Mouse (Mus musculus) limb, embryonic 14.5 days (tissue): ENCODE data around the gene Gne. TPM values are rescaled to one million over a fixed set of nuclear protein-coding genes. Genes with fewer than 3 reads are reported as not detected.

Experiments
- ATAC-seq: fragments of 200-750 bp; cut with Nextera tagmentation; 2 replicates; pipeline ENCODE4 v1.8.0; 2017; ENCODE audit warnings: low read depth, moderate number of reproducible peaks, moderate TSS enrichment; ENCODE audit not compliant: low FRiP score
- DNase-seq: peaks from one replicate; pipeline ENCODE4 v3.0.0-alpha.2; 2015; ENCODE audit warnings: low spot score
- H3K27ac ChIP-seq: fragments of 300-500 bp; sonication (generic); replicated peaks from 2 replicates; pipeline ENCODE4 v1.5.1; 2014; ENCODE audit warnings: low read depth, mild to moderate bottlenecking, low read length, moderate library complexity, mixed read lengths
- H3K27me3 ChIP-seq: fragments of 300-500 bp; sonication (generic); 2 replicates; pipeline ENCODE4 v1.6.1; 2014; ENCODE audit warnings: low read length, mixed read lengths; ENCODE audit not compliant: control insufficient read depth, insufficient read depth
- H3K36me3 ChIP-seq: fragments of 300-500 bp; sonication (generic); 2 replicates; pipeline ENCODE4 v1.6.1; 2014; ENCODE audit warnings: mild to moderate bottlenecking, low read length, moderate library complexity, mixed read lengths; ENCODE audit not compliant: control insufficient read depth, insufficient read depth
- H3K4me1 ChIP-seq: fragments of 300-500 bp; sonication (generic); 2 replicates; pipeline ENCODE4 v1.6.1; 2014; ENCODE audit warnings: antibody characterized with exemption, low read length, mixed read lengths; ENCODE audit not compliant: control insufficient read depth, insufficient read depth
- H3K4me2 ChIP-seq: fragments of 300-500 bp; sonication (generic); replicated peaks from 2 replicates; pipeline ENCODE4 v1.6.1; 2014; ENCODE audit warnings: low read depth, mild to moderate bottlenecking, low read length, moderate library complexity; ENCODE audit not compliant: severe bottlenecking
- H3K4me3 ChIP-seq: fragments of 300-500 bp; sonication (generic); replicated peaks from 2 replicates; pipeline ENCODE4 v1.5.1; 2014; ENCODE audit warnings: low read length
- H3K9ac ChIP-seq: fragments of 300-500 bp; sonication (generic); 2 replicates; pipeline ENCODE4 v1.6.1; 2014; ENCODE audit warnings: mild to moderate bottlenecking, low read depth, low read length, moderate library complexity; ENCODE audit not compliant: severe bottlenecking
- H3K9me3 ChIP-seq: fragments of 300-500 bp; sonication (generic); 2 replicates; pipeline ENCODE4 v1.6.1; 2016; ENCODE audit warnings: low read length; ENCODE audit not compliant: control insufficient read depth
- POLR2A ChIP-seq: fragments of 200-500 bp; IDR thresholded peaks from 2 replicates; pipeline ENCODE4 v1.8.0; 2012; ENCODE audit warnings: inconsistent platforms, mild to moderate bottlenecking, moderate library complexity, borderline replicate concordance; ENCODE audit not compliant: insufficient read depth, insufficient read length; ENCODE audit errors: extremely low read depth
- WGBS: fragments of 180-500 bp; shearing (Covaris S2); extraction: QIAGEN DNeasy Blood & Tissue Kit; methylation state at CpG from one replicate; pipeline ENCODE4 v1.1.7; 2014; 5-methylcytosine and 5-hydroxymethylcytosine counted together
- polyA plus RNA-seq, 2 experiments: library from polyadenylated mRNA; depleted of rRNA in 1 of 2; stranded (reverse) in 1 of 2; unstranded in 1 of 2; fragments of >200 nt; fragmentation: Nextera tagmentation in 1 of 2; extraction: Ambion mirVana in 1 of 2; gene quantifications; 2 replicates each; pipeline versions ENCODE4 v1.2.1 to v1.2.3; 2012 to 2014

Gene Gne
- polyA plus RNA-seq, 2 experiments: 13.8 to 27.8 TPM

GRCm38 (mm10) chr4:44068736-44069135 lies 15.2 kb downstream of the Gne start:
- Histone ChIP-seq H3K27ac (no peak overlapping the region), H3K27me3 (no peaks in the 10 kb centered on the region), H3K9ac (no peak overlapping the region), H3K4me1 (peaks cover 8% of the 10 kb centered on the region; the same call in 1 of the 2 replicates), H3K9me3 (no peaks in the 10 kb centered on the region), H3K36me3 (peaks cover 6% of the 10 kb centered on the region; the same call in 1 of the 2 replicates), H3K4me2 (no peak overlapping the region), H3K4me3 (no peak overlapping the region)
- ATAC-seq (no peak), DNase-seq (no peak)
- no peak for TF ChIP-seq POLR2A
- 61% methylated on average over 9 of the region's 9 CpGs for WGBS

GRCm38 (mm10) chr4:44066891-44067290 lies 17.1 kb downstream of the Gne start:
- Histone ChIP-seq H3K4me3 (no peak overlapping the region), H3K4me2 (no peak overlapping the region), H3K36me3 (peaks cover 13% of the 10 kb centered on the region; the same call in 1 of the 2 replicates), H3K27ac (no peak overlapping the region), H3K27me3 (no peaks in the 10 kb centered on the region), H3K4me1 (peaks cover 8% of the 10 kb centered on the region; the same call in 1 of the 2 replicates), H3K9me3 (no peaks in the 10 kb centered on the region), H3K9ac (no peak overlapping the region)
- 78% methylated on average over 6 of the region's 6 CpGs for WGBS
- TF ChIP-seq POLR2A: no peak
- DNase-seq (no peak), ATAC-seq (no peak)

GRCm38 (mm10) chr4:44065355-44066025 lies 18.5 kb downstream of the Gne start:
- Histone ChIP-seq H3K4me3 (no peak overlapping the region), H3K36me3 (peaks cover 13% of the 10 kb centered on the region; the same call in 1 of the 2 replicates), H3K9ac (no peak overlapping the region), H3K4me1 (no peaks in the 10 kb centered on the region), H3K27ac (no peak overlapping the region), H3K27me3 (no peaks in the 10 kb centered on the region), H3K4me2 (peak overlapping the region; percentile 18; the same call in 1 of the 2 replicates), H3K9me3 (no peaks in the 10 kb centered on the region)
- peak; percentile 86 for DNase-seq
- peak; percentile 75; the same call in 1 of the 2 replicates for ATAC-seq
- WGBS: 32% methylated on average over 16 of the region's 16 CpGs
- TF ChIP-seq POLR2A: no peak

- no peak overlapping the region for H3K4me2 ChIP-seq
- no peak overlapping the region for H3K9ac ChIP-seq
- no peaks in the 10 kb centered on the region for H3K9me3 ChIP-seq
- no peak for ATAC-seq
- peaks cover 25% of the 10 kb centered on the region for H3K36me3 ChIP-seq
- no peak for DNase-seq
- H3K4me3 ChIP-seq: no peak overlapping the region
- no peak for TF ChIP-seq POLR2A
- H3K4me1 ChIP-seq: no peaks in the 10 kb centered on the region
- H3K27ac ChIP-seq: no peak overlapping the region
- H3K27me3 ChIP-seq: no peaks in the 10 kb centered on the region
- 92% methylated on average over 14 of the region's 14 CpGs for WGBS
Observed at GRCm38 (mm10) chr4:44062816-44063215, 21.2 kb downstream of the Gne start.

GRCm38 (mm10) chr4:44062062-44062461 lies 21.9 kb downstream of the Gne start:
- ATAC-seq (no peak), DNase-seq (no peak)
- TF ChIP-seq POLR2A: no peak
- H3K9me3 ChIP-seq: no peaks in the 10 kb centered on the region
- H3K27ac ChIP-seq: no peak overlapping the region
- no peaks in the 10 kb centered on the region for H3K27me3 ChIP-seq
- no peaks in the 10 kb centered on the region for H3K4me1 ChIP-seq
- H3K4me2 ChIP-seq: no peak overlapping the region
- no peak overlapping the region for H3K4me3 ChIP-seq
- peaks cover 25% of the 10 kb centered on the region for H3K36me3 ChIP-seq
- 64% methylated on average over 9 of the region's 9 CpGs for WGBS
- H3K9ac ChIP-seq: no peak overlapping the region

GRCm38 (mm10) chr4:44059674-44060073 lies 24.3 kb downstream of the Gne start:
- Histone ChIP-seq H3K27ac (no peak overlapping the region), H3K36me3 (peaks cover 18% of the 10 kb centered on the region), H3K4me1 (no peaks in the 10 kb centered on the region), H3K4me3 (no peak overlapping the region), H3K9me3 (no peaks in the 10 kb centered on the region), H3K4me2 (no peak overlapping the region), H3K27me3 (no peaks in the 10 kb centered on the region), H3K9ac (no peak overlapping the region)
- no peak for TF ChIP-seq POLR2A
- no peak for DNase-seq
- no peak for ATAC-seq
- WGBS: 94% methylated on average over 13 of the region's 13 CpGs
